Mouse (Mus musculus) stomach, postnatal 0 days (tissue): ENCODE data around the gene Cryba4.

Experiments
- CTCF ChIP-seq: IDR thresholded peaks from 2 replicates; pipeline ENCODE4 v1.5.1; 2016; ENCODE audit warnings: antibody characterized with exemption, low read depth, mild to moderate bottlenecking, moderate library complexity
- EP300 ChIP-seq: optimal IDR thresholded peaks from 2 replicates; pipeline ENCODE3; 2016; ENCODE audit warnings: antibody characterized with exemption

DNA sequence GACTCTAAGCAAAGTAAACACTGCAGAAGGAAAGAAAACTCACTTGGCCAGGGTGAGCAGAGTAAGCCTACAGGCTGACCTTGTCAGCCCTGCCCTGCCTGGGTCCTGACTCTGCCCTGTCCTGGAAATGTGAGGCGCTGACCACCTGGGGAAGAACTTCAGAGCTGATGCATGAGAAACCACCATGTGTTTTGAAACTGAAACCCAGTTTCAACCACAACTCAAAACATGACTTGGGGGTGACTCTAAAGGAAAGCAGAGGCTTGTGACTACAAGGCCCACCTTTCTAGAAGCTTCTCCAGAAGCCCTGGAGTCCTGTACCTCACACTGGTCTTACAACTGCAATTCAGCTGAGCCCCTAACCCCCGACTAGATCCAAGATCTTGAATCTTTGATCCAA, 20.6 kb upstream of the Cryba4 start:
- TF ChIP-seq EP300 (no peak), CTCF (no peak)
